Mouse (Mus musculus) liver, adult 2 months (tissue): ENCODE measurements at regions not wholly inside any gene's neighbourhood (a gene's known extent, or its start where the extent isn't known, plus 50 kb on each side); places are given as distances from the start of the nearest gene placed in this dataset.

Experiments used
- CTCF ChIP-seq: fragments of 200-500 bp; IDR thresholded peaks from 2 replicates; pipeline ENCODE4 v1.5.1; 2011; ENCODE audit warnings: low read depth, low read length, control low read depth
- POLR2A ChIP-seq: fragments of 200-500 bp; IDR thresholded peaks from 2 replicates; pipeline ENCODE4 v1.6.1; 2011; ENCODE audit warnings: low read length, control low read depth; ENCODE audit not compliant: insufficient read depth; ENCODE audit errors: extremely low read depth

DNA sequence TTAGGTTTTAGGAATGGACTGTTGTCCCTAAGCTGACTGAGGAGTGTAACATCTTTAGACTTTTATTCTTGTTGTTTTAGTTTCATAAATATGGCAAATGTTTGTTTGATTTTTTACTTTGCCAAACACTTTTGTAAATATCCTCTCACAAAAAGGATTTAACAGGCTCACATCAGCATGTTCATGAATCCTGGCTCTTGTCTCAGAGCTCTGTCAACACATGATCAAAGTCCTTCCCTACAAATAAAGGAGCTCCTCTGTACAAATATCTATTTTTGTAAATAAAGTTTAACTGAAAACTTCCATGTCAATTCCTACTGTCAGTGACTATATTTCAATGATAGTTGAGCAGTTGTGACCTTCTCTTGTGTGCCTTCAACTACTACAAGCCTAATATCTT is 542.5 kb downstream of the Adcyap1 start:
- TF ChIP-seq CTCF: no peak
- no peak for TF ChIP-seq POLR2A
